ENCODE assay signal across 18 mouse cellular contexts in the genomic region with DNA sequence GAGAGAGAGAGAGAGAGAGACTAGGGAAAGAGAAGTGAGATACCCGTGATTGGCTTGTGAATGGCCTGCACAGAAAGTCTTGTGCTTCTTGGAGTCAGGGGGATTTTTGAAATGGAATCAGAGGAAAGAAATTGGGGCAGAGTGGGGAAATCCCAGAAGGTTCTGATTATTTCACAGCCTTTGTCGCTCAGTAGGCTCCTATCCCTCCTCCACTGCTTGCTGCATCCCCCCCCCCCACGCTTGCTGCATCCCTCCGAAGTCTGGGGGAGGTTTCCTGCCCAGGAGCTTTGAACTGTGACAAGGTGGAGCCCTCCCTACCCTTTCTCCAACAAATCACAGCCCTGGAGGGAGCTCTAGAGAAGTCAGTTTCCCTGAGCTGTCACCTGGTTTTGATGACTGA. TPM values are rescaled to one million over a fixed set of nuclear protein-coding genes. Genes with fewer than 3 reads are reported as not detected.
A peak's percentile ranks its signal among the peaks of the same experiment; 100 is the strongest.
DNase-seq lines count a peak whose midpoint lies in the region; ATAC-seq and TF ChIP-seq lines count a peak whose summit lies in the region.
"Had no signal": no experiment of that assay in that cellular context is flagged by ENCODE, and none has a peak within 500 bp of the region (broad histone marks: within the 10 kb centered on the region; RNA-seq: fewer than 3 reads in every experiment).

No protein-coding gene starts in this region.

- no peak overlapping the region for H3K4me2 ChIP-seq in hindbrain, embryonic 14.5 days (replicated peaks)
- no peak overlapping the region for H3K4me2 ChIP-seq in midbrain, embryonic 15.5 days
- H3K4me2 ChIP-seq in midbrain, postnatal 0 days (ENCODE audit: low read depth, low read length, poor library complexity, severe bottlenecking): no peak overlapping the region
- H3K4me2 ChIP-seq in embryonic facial prominence, embryonic 12.5 days (replicated peaks): no peak overlapping the region
- H3K4me2 ChIP-seq: heart, embryonic 12.5 days; liver, embryonic 11.5 days; neural tube, embryonic 12.5 days had no signal

- ATAC-seq in hindbrain, embryonic 14.5 days (ENCODE audit: low FRiP score): no peak
- peak; percentile 50; the same call in 1 of the 2 replicates for ATAC-seq in midbrain, embryonic 15.5 days (replicated peaks)
- no peak for ATAC-seq in midbrain, postnatal 0 days (ENCODE audit: low FRiP score)
- peak; percentile 81; the same call in 1 of the 2 replicates for ATAC-seq in embryonic facial prominence, embryonic 12.5 days (ENCODE audit: insufficient number of reproducible peaks, insufficient read depth, low FRiP score, low TSS enrichment)

- no peaks in the 10 kb centered on the region for H3K9me3 ChIP-seq in hindbrain, embryonic 10.5 days
- H3K9me3 ChIP-seq in hindbrain, embryonic 14.5 days (ENCODE audit: control insufficient read depth, low read length): no peaks in the 10 kb centered on the region
- no peaks in the 10 kb centered on the region for H3K9me3 ChIP-seq in midbrain, embryonic 15.5 days
- H3K9me3 ChIP-seq in midbrain, postnatal 0 days (ENCODE audit: low read length): no peaks in the 10 kb centered on the region
- H3K9me3 ChIP-seq in embryonic facial prominence, embryonic 12.5 days: no peaks in the 10 kb centered on the region
- H3K9me3 ChIP-seq: neural tube, embryonic 12.5 days had no signal

- TF ChIP-seq CTCF in midbrain, postnatal 0 days (IDR thresholded peaks at IDR 0.05): no peak

- no peak overlapping the region for H3K4me3 ChIP-seq in hindbrain, embryonic 10.5 days
- no peak overlapping the region for H3K4me3 ChIP-seq in hindbrain, embryonic 14.5 days (replicated peaks; ENCODE audit: low read length)
- no peak overlapping the region for H3K4me3 ChIP-seq in midbrain, embryonic 15.5 days
- no peak overlapping the region for H3K4me3 ChIP-seq in midbrain, postnatal 0 days (ENCODE audit: low read depth, low read length)
- no peak overlapping the region for H3K4me3 ChIP-seq in embryonic facial prominence, embryonic 12.5 days
- H3K4me3 ChIP-seq: erythroblast, embryonic 14.5 days; heart, embryonic 12.5 days; neural tube, embryonic 12.5 days had no signal

- peaks cover 15% of the 10 kb centered on the region; the same call in 1 of the 2 replicates for H3K4me1 ChIP-seq in hindbrain, embryonic 10.5 days (replicated peaks)
- H3K4me1 ChIP-seq in hindbrain, embryonic 14.5 days (replicated peaks; ENCODE audit: control insufficient read depth, insufficient read depth, low read length): no peaks in the 10 kb centered on the region
- H3K4me1 ChIP-seq in midbrain, embryonic 15.5 days: no peaks in the 10 kb centered on the region
- H3K4me1 ChIP-seq in midbrain, postnatal 0 days (ENCODE audit: insufficient read depth, low read length): no peaks in the 10 kb centered on the region
- H3K4me1 ChIP-seq in embryonic facial prominence, embryonic 12.5 days: peaks cover 16% of the 10 kb centered on the region
- H3K4me1 ChIP-seq: neural tube, embryonic 12.5 days had no signal

- DNase-seq in hindbrain, embryonic 10.5 days (ENCODE audit: low spot score): peak; percentile 38
- DNase-seq in hindbrain, embryonic 14.5 days (ENCODE audit: low spot score): no peak
- DNase-seq in midbrain, postnatal 0 days (ENCODE audit: low spot score): no peak
- peak; percentile 64 for DNase-seq in mesoderm, embryonic 11.5 days (ENCODE audit: low read depth, low spot score)
- DNase-seq in lung, postnatal 4 days: no peak
- no peak for DNase-seq in thymus, postnatal 36 days
- DNase-seq: adrenal gland, postnatal 10 days; B cell, adult 2 months; cerebellum, adult 2 months; kidney, adult 18-20 months; lung, adult 2 months; right cerebral cortex, postnatal 25 days had no signal

- H3K27me3 ChIP-seq in hindbrain, embryonic 10.5 days (ENCODE audit: insufficient read depth, poor library complexity, severe bottlenecking): no peaks in the 10 kb centered on the region
- H3K27me3 ChIP-seq in hindbrain, embryonic 14.5 days (ENCODE audit: control insufficient read depth, insufficient read depth, low read length): no peaks in the 10 kb centered on the region
- no peaks in the 10 kb centered on the region for H3K27me3 ChIP-seq in midbrain, embryonic 15.5 days (replicated peaks)
- no peaks in the 10 kb centered on the region for H3K27me3 ChIP-seq in midbrain, postnatal 0 days (ENCODE audit: insufficient read depth, low read length)
- no peaks in the 10 kb centered on the region for H3K27me3 ChIP-seq in embryonic facial prominence, embryonic 12.5 days
- H3K27me3 ChIP-seq: heart, embryonic 12.5 days; neural tube, embryonic 12.5 days had no signal

- no peaks in the 10 kb centered on the region for H3K36me3 ChIP-seq in hindbrain, embryonic 10.5 days
- no peaks in the 10 kb centered on the region for H3K36me3 ChIP-seq in hindbrain, embryonic 14.5 days (replicated peaks; ENCODE audit: control insufficient read depth, insufficient read depth)
- H3K36me3 ChIP-seq in midbrain, embryonic 15.5 days (replicated peaks): no peaks in the 10 kb centered on the region
- H3K36me3 ChIP-seq in midbrain, postnatal 0 days (ENCODE audit: insufficient read depth, low read length): no peaks in the 10 kb centered on the region
- H3K36me3 ChIP-seq in embryonic facial prominence, embryonic 12.5 days: no peaks in the 10 kb centered on the region
- H3K36me3 ChIP-seq: heart, embryonic 12.5 days; neural tube, embryonic 12.5 days had no signal

- no peak overlapping the region for H3K9ac ChIP-seq in hindbrain, embryonic 14.5 days
- H3K9ac ChIP-seq in midbrain, embryonic 15.5 days: no peak overlapping the region
- no peak overlapping the region for H3K9ac ChIP-seq in midbrain, postnatal 0 days (replicated peaks; ENCODE audit: low read length, poor library complexity, severe bottlenecking)
- H3K9ac ChIP-seq in embryonic facial prominence, embryonic 12.5 days: no peak overlapping the region
- H3K9ac ChIP-seq: heart, embryonic 12.5 days; neural tube, embryonic 12.5 days had no signal

- WGBS in hindbrain, embryonic 10.5 days: 38% methylated on average over 4 of the region's 4 CpGs
- WGBS in hindbrain, embryonic 14.5 days: 25% methylated on average over 4 of the region's 4 CpGs
- WGBS in midbrain, embryonic 15.5 days: 30% methylated on average over 4 of the region's 4 CpGs
- 23% methylated on average over 4 of the region's 4 CpGs for WGBS in midbrain, postnatal 0 days
- 9% methylated on average over 4 of the region's 4 CpGs for WGBS in embryonic facial prominence, embryonic 12.5 days

- H3K27ac ChIP-seq in hindbrain, embryonic 10.5 days: peak overlapping the region; percentile 56
- H3K27ac ChIP-seq in hindbrain, embryonic 14.5 days: no peak overlapping the region
- no peak overlapping the region for H3K27ac ChIP-seq in midbrain, embryonic 15.5 days
- no peak overlapping the region for H3K27ac ChIP-seq in midbrain, postnatal 0 days (ENCODE audit: low read depth, low read length)
- peak overlapping the region; percentile 79 for H3K27ac ChIP-seq in embryonic facial prominence, embryonic 12.5 days
- H3K27ac ChIP-seq: neural tube, embryonic 12.5 days had no signal

RNA-seq across cellular contexts. Expression of a gene that starts 10.8 kb away (rescaled TPM):
- polyA plus RNA-seq in hindbrain, embryonic 10.5 days (2016; fragmentation: Nextera tagmentation; extraction: Ambion mirVana): 0.43 and 0.45 TPM in 2 replicates
- polyA plus RNA-seq in hindbrain, embryonic 14.5 days (2014; fragmentation: Nextera tagmentation; extraction: Ambion mirVana): 0.78 and 1.3 TPM in 2 replicates
- 0.81 and 0.89 TPM in 2 replicates for polyA plus RNA-seq in midbrain, embryonic 15.5 days (2015; fragmentation: Nextera tagmentation; extraction: Ambion mirVana)
- 1.9 TPM in 2 replicates for total RNA-seq in midbrain, postnatal 0 days (2014; rRNA removed)
- polyA plus RNA-seq in midbrain, postnatal 0 days (2015; fragmentation: Nextera tagmentation; extraction: Ambion mirVana): 0.30 and 0.42 TPM in 2 replicates
- 0.41 and 0.67 TPM in 2 replicates for polyA plus RNA-seq in embryonic facial prominence, embryonic 12.5 days (2016; fragmentation: Nextera tagmentation; extraction: Ambion mirVana)
- polyA plus RNA-seq: erythroblast, embryonic 14.5 days had no signal

Comparison
In these comparisons a context has a peak if more than half of its experiments do, and no peak if none do; other contexts are left out.
1. DNase-seq: peak in hindbrain, embryonic 10.5 days (single experiment) and mesoderm, embryonic 11.5 days (single experiment); none in hindbrain, embryonic 14.5 days (single experiment), midbrain, postnatal 0 days (single experiment), lung, postnatal 4 days (0 of 2) and thymus, postnatal 36 days (0 of 2).
2. H3K27ac ChIP-seq: peak in hindbrain, embryonic 10.5 days (single experiment) and embryonic facial prominence, embryonic 12.5 days (single experiment); none in hindbrain, embryonic 14.5 days (single experiment), midbrain, embryonic 15.5 days (single experiment) and midbrain, postnatal 0 days (single experiment).
3. ATAC-seq: peak in midbrain, embryonic 15.5 days (single experiment) and embryonic facial prominence, embryonic 12.5 days (single experiment); none in hindbrain, embryonic 14.5 days (single experiment) and midbrain, postnatal 0 days (single experiment).